Mouse (Mus musculus) gastrocnemius, adult 2 months (tissue): ENCODE measurements around the gene Chst15. TPM values are rescaled to one million over a fixed set of nuclear protein-coding genes. Genes with fewer than 3 reads are reported as not detected.

Source experiments
- DNase-seq: peaks from one replicate; pipeline ENCODE4 v3.0.0; 2022
- H3K27ac ChIP-seq: fragments of 200-600 bp; 2 replicates; pipeline ENCODE4 v1.8.1; 2022; ENCODE audit warnings: mild to moderate bottlenecking
- H3K4me3 ChIP-seq: fragments of 200-600 bp; 2 replicates; pipeline ENCODE4 v1.8.1; 2022; ENCODE audit warnings: mild to moderate bottlenecking, moderate library complexity
- CTCF ChIP-seq: fragments of 200-600 bp; IDR thresholded peaks from 2 replicates; pipeline ENCODE4 v1.8.1; 2022; ENCODE audit warnings: antibody characterized with exemption, mild to moderate bottlenecking, moderate library complexity
- intact Hi-C: fragments of 180-260 bp; cut with DNase I; formaldehyde crosslinking; loops from one replicate; pipeline ENCODE4 v1.15.1; 2025
- total RNA-seq, 2 experiments: library from RNA; stranded (reverse); gene quantifications; 2 replicates each; pipeline ENCODE4 v1.2.3; 2021

Gene Chst15
- total RNA-seq, 2 experiments from 2014 or later = 2.6 to 3.0 TPM

GRCm38 (mm10) chr7:132306671-132307412 lies 10.2 kb downstream of the Chst15 start:
- intact Hi-C loops = no loop called here

GRCm38 (mm10) chr7:132305492-132306375 lies 11.3 kb downstream of the Chst15 start:
- no peak overlapping the region for H3K4me3 ChIP-seq
- no peak for TF ChIP-seq CTCF
- DNase-seq = no peak
- H3K27ac ChIP-seq = no peak overlapping the region
- intact Hi-C loops = no loop called here

More at GRCm38 (mm10) chr7:132306671-132307412, 10.2 kb downstream of the Chst15 start:
- Histone ChIP-seq H3K27ac (no peak overlapping the region), H3K4me3 (no peak overlapping the region)
- no peak for TF ChIP-seq CTCF
- no peak for DNase-seq

- DNase-seq = no peak
- TF ChIP-seq CTCF = no peak
Measured at GRCm38 (mm10) chr7:132304424-132305085, 12.5 kb downstream of the Chst15 start.

GRCm38 (mm10) chr7:132303988-132304387 lies 13.0 kb downstream of the Chst15 start:
- Histone ChIP-seq H3K27ac (no peak overlapping the region), H3K4me3 (no peak overlapping the region)
- no peak for TF ChIP-seq CTCF
- DNase-seq = no peak
- intact Hi-C loops = loop anchor here (5.0 kb wide), 1 partner anchor 57 kb away; no protein-coding TSS in a partner anchor

More at GRCm38 (mm10) chr7:132304424-132305085, 12.5 kb downstream of the Chst15 start:
- Histone ChIP-seq H3K27ac (no peak overlapping the region; the same call in 1 of the 2 replicates), H3K4me3 (no peak overlapping the region)
- intact Hi-C loops = loop anchor here (5.0 kb wide), 1 partner anchor 57 kb away; no protein-coding TSS in a partner anchor

- H3K27ac ChIP-seq = peak overlapping the region; percentile 65
- intact Hi-C loops = loop anchor here (5.0 kb wide), 1 partner anchor 55 kb away; no protein-coding TSS in a partner anchor
- peak; percentile 66 for DNase-seq
- no peak for TF ChIP-seq CTCF
- H3K4me3 ChIP-seq = no peak overlapping the region
Measured at GRCm38 (mm10) chr7:132302508-132303241, 14.4 kb downstream of the Chst15 start.

- no peak for DNase-seq
- intact Hi-C loops = loop anchor here (5.0 kb wide), 1 partner anchor 52 kb away; no protein-coding TSS in a partner anchor
- Histone ChIP-seq H3K4me3 (no peak overlapping the region), H3K27ac (no peak overlapping the region)
- no peak for TF ChIP-seq CTCF
Measured at GRCm38 (mm10) chr7:132299661-132300210, 17.3 kb downstream of the Chst15 start.

- Histone ChIP-seq H3K4me3 (no peak overlapping the region), H3K27ac (no peak overlapping the region)
- intact Hi-C loops = no loop called here
- no peak for TF ChIP-seq CTCF
- no peak for DNase-seq
Measured at GRCm38 (mm10) chr7:132298412-132298990, 18.5 kb downstream of the Chst15 start.

GRCm38 (mm10) chr7:132296661-132297443 lies 20.2 kb downstream of the Chst15 start:
- no peak for DNase-seq
- Histone ChIP-seq H3K4me3 (no peak overlapping the region), H3K27ac (peak overlapping the region; percentile 35; the same call in 1 of the 2 replicates)
- no peak for TF ChIP-seq CTCF
- intact Hi-C loops = no loop called here

- no peak for DNase-seq
- Histone ChIP-seq H3K27ac (peak overlapping the region; percentile 35), H3K4me3 (no peak overlapping the region)
- intact Hi-C loops = no loop called here
- no peak for TF ChIP-seq CTCF
Measured at GRCm38 (mm10) chr7:132296132-132296531, 20.9 kb downstream of the Chst15 start.

GRCm38 (mm10) chr7:132287340-132287664 lies 29.7 kb downstream of the Chst15 start:
- DNase-seq = no peak
- TF ChIP-seq CTCF = no peak
- Histone ChIP-seq H3K27ac (no peak overlapping the region), H3K4me3 (no peak overlapping the region)
- intact Hi-C loops = no loop called here
